Mouse (Mus musculus): ENCODE data around the gene Cryl1. TPM values are rescaled to one million over a fixed set of nuclear protein-coding genes. Genes with fewer than 3 reads are reported as not detected.

Gene Cryl1
- polyA plus RNA-seq, 1 experiment from 2014 or later, result 17.6 TPM

- H3K27me3 ChIP-seq (ENCODE audit: control insufficient read depth, insufficient read depth, low read length), result no peaks in the 10 kb centered on the region
- no peak overlapping the region for H3K4me3 ChIP-seq (ENCODE audit: low read length)
- H3K4me2 ChIP-seq (replicated peaks; ENCODE audit: low read depth, low read length), result no peak overlapping the region
- ATAC-seq (ENCODE audit: low FRiP score, low TSS enrichment), result no peak
- H3K27ac ChIP-seq (ENCODE audit: low read depth, low read length), result no peak overlapping the region
- H3K4me1 ChIP-seq (ENCODE audit: control insufficient read depth, insufficient read depth, low read length), result no peaks in the 10 kb centered on the region
- 73% methylated on average over 3 of the region's 3 CpGs for WGBS
- H3K9me3 ChIP-seq (ENCODE audit: control insufficient read depth, low read length), result no peaks in the 10 kb centered on the region
- H3K36me3 ChIP-seq (ENCODE audit: control insufficient read depth, insufficient read depth, low read length), result no peaks in the 10 kb centered on the region
- no peak overlapping the region for H3K9ac ChIP-seq (ENCODE audit: low read depth, low read length)
These were observed 149.7 kb downstream of the Cryl1 start for GRCm38 (mm10) chr14:57248661-57249060.

DNA sequence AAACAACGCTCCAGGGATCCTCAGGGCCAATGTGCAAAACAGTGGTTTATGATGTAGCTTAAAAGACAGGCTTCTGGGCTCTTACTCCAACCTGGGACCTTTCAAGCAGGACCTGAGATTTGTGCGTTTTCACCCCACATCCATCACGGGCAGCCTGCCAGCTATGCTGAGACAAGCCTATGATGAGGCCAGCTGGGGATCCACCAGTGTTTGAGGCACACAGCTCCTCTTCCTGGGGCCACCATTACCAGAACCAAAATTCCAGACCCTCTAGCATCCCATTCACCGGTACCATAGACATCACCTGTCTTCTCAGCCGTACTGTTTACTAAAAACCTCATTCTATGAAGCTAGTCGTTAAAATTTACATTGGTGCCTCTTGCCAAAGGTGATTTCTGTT is 151.8 kb downstream of the Cryl1 start:
- H3K9ac ChIP-seq (ENCODE audit: low read depth, low read length), result no peak overlapping the region
- no peak overlapping the region for H3K4me2 ChIP-seq (replicated peaks; ENCODE audit: low read depth, low read length)
- no peaks in the 10 kb centered on the region for H3K4me1 ChIP-seq (ENCODE audit: control insufficient read depth, insufficient read depth, low read length)
- H3K36me3 ChIP-seq (ENCODE audit: control insufficient read depth, insufficient read depth, low read length), result no peaks in the 10 kb centered on the region
- WGBS, result 80% methylated on average over 6 of the region's 6 CpGs
- ATAC-seq (ENCODE audit: low FRiP score, low TSS enrichment), result no peak
- no peaks in the 10 kb centered on the region for H3K27me3 ChIP-seq (ENCODE audit: control insufficient read depth, insufficient read depth, low read length)
- H3K9me3 ChIP-seq (ENCODE audit: control insufficient read depth, low read length), result no peaks in the 10 kb centered on the region
- no peak overlapping the region for H3K4me3 ChIP-seq (ENCODE audit: low read length)
- H3K27ac ChIP-seq (ENCODE audit: low read depth, low read length), result no peak overlapping the region

DNA sequence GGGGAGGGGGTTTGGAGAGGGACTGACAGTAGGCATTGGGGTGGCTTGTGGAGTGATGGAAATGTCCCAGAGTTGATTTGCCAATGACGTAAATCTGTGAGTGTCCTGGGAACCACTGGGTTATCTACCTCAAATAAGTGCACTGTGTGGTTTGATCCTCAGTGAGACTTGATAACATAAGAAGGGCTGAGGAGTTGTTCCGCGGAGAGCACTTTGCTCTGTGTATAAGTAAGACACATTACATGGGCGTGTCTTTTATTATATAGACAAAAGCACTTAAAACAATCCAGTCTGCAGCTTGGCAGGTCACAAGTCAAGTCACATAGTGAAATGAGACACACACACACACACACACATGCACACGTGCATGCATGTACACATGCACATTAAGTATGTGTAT is 155.4 kb downstream of the Cryl1 start:
- Histone ChIP-seq H3K4me3 (ENCODE audit: low read length) (no peak overlapping the region), H3K9ac (ENCODE audit: low read depth, low read length) (no peak overlapping the region), H3K27ac (ENCODE audit: low read depth, low read length) (no peak overlapping the region), H3K27me3 (ENCODE audit: control insufficient read depth, insufficient read depth, low read length) (no peaks in the 10 kb centered on the region), H3K36me3 (ENCODE audit: control insufficient read depth, insufficient read depth, low read length) (no peaks in the 10 kb centered on the region), H3K4me2 (replicated peaks; ENCODE audit: low read depth, low read length) (no peak overlapping the region), H3K9me3 (ENCODE audit: control insufficient read depth, low read length) (no peaks in the 10 kb centered on the region), H3K4me1 (ENCODE audit: control insufficient read depth, insufficient read depth, low read length) (no peaks in the 10 kb centered on the region)
- no peak for ATAC-seq (ENCODE audit: low FRiP score, low TSS enrichment)
- 90% methylated on average over 5 of the region's 5 CpGs for WGBS

DNA sequence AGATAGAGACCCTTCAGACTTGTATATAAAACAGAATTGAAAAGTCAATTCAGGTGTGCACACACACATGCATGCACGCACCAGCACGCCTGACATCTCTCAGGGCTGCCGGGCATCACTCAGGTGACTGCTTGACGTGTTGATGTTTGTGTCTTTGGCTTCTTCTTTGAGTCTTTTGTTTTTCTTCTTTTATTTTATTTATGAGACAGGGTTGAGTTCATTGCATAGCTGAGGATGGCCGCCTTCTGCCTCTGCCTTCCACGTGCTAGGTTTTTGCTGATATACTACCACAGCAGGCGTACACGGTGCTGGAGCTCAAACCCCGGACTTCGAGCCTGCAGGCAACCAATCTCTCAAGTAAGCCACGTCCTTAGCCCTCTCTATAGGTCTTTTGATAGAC is 163.1 kb downstream of the Cryl1 start:
- H3K4me3 ChIP-seq (ENCODE audit: low read length), result no peak overlapping the region
- H3K9ac ChIP-seq (ENCODE audit: low read depth, low read length), result no peak overlapping the region
- H3K27ac ChIP-seq (ENCODE audit: low read depth, low read length), result no peak overlapping the region
- H3K4me2 ChIP-seq (replicated peaks; ENCODE audit: low read depth, low read length), result no peak overlapping the region
- H3K27me3 ChIP-seq (ENCODE audit: control insufficient read depth, insufficient read depth, low read length), result no peaks in the 10 kb centered on the region
- no peaks in the 10 kb centered on the region for H3K9me3 ChIP-seq (ENCODE audit: control insufficient read depth, low read length)
- 0 out of 2 replicates have a peak, but pooled peaks cover 3% of the 10 kb centered on the region for H3K4me1 ChIP-seq (ENCODE audit: control insufficient read depth, insufficient read depth, low read length)
- ATAC-seq (ENCODE audit: low FRiP score, low TSS enrichment), result no peak
- H3K36me3 ChIP-seq (ENCODE audit: control insufficient read depth, insufficient read depth, low read length), result no peaks in the 10 kb centered on the region
- WGBS, result 80% methylated on average over 11 of the region's 11 CpGs

DNA sequence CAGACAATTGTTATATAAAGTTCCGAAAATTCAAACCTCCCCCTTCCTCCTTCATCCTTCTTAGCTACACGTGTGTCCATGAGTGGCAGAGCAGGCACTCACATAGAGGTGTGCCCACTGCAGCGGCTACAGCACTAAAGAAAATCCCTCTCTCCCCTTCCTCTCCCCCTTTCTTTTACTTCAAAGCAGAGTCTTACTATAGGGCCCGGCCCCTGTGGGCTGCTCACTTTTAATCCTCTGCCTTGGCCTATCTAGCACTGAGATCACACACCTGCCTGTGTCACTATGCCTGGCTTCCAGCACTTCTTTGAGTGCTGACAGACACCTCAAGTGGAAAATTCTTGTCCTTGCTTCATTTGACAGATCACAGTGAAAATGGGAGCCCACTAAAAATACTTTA is 163.6 kb downstream of the Cryl1 start:
- no peak overlapping the region for H3K4me2 ChIP-seq (replicated peaks; ENCODE audit: low read depth, low read length)
- no peak overlapping the region for H3K27ac ChIP-seq (ENCODE audit: low read depth, low read length)
- H3K36me3 ChIP-seq (ENCODE audit: control insufficient read depth, insufficient read depth, low read length), result no peaks in the 10 kb centered on the region
- peak; percentile 16; the same call in 1 of the 2 replicates for ATAC-seq (ENCODE audit: low FRiP score, low TSS enrichment)
- no peak overlapping the region for H3K9ac ChIP-seq (ENCODE audit: low read depth, low read length)
- 8% methylated on average over 4 of the region's 4 CpGs for WGBS
- H3K9me3 ChIP-seq (ENCODE audit: control insufficient read depth, low read length), result no peaks in the 10 kb centered on the region
- H3K27me3 ChIP-seq (ENCODE audit: control insufficient read depth, insufficient read depth, low read length), result no peaks in the 10 kb centered on the region
- 0 out of 2 replicates have a peak, but pooled peaks cover 3% of the 10 kb centered on the region for H3K4me1 ChIP-seq (ENCODE audit: control insufficient read depth, insufficient read depth, low read length)
- H3K4me3 ChIP-seq (ENCODE audit: low read length), result no peak overlapping the region

- no peak overlapping the region for H3K4me2 ChIP-seq (replicated peaks; ENCODE audit: low read depth, low read length)
- no peaks in the 10 kb centered on the region for H3K27me3 ChIP-seq (ENCODE audit: control insufficient read depth, insufficient read depth, low read length)
- no peaks in the 10 kb centered on the region for H3K36me3 ChIP-seq (ENCODE audit: control insufficient read depth, insufficient read depth, low read length)
- WGBS, result 68% methylated on average over 6 of the region's 6 CpGs
- 0 out of 2 replicates have a peak, but pooled peaks cover 3% of the 10 kb centered on the region for H3K4me1 ChIP-seq (ENCODE audit: control insufficient read depth, insufficient read depth, low read length)
- H3K4me3 ChIP-seq (ENCODE audit: low read length), result no peak overlapping the region
- no peak overlapping the region for H3K27ac ChIP-seq (ENCODE audit: low read depth, low read length)
- 0 out of 2 replicates have a peak, but pooled peaks cover 2% of the 10 kb centered on the region for H3K9me3 ChIP-seq (ENCODE audit: control insufficient read depth, low read length)
- ATAC-seq (ENCODE audit: low FRiP score, low TSS enrichment), result no peak
- H3K9ac ChIP-seq (ENCODE audit: low read depth, low read length), result no peak overlapping the region
These were observed 167.9 kb downstream of the Cryl1 start for GRCm38 (mm10) chr14:57230264-57231015.

Other genes with a start within 250 kb of the Cryl1 start
- gene Ift88, start 25.5 kb upstream of the Cryl1 start, polyA plus RNA-seq (2014; fragmentation: Nextera tagmentation; extraction: Ambion mirVana), result 16.2 and 22.5 TPM in 2 replicates
- 1.2 and 2.5 TPM in 2 replicates for gene Il17d, start 126.2 kb upstream of the Cryl1 start, polyA plus RNA-seq (2014; fragmentation: Nextera tagmentation; extraction: Ambion mirVana)
- 102 and 131 TPM in 2 replicates for gene Eef1akmt1, start 173.1 kb upstream of the Cryl1 start, polyA plus RNA-seq (2014; fragmentation: Nextera tagmentation; extraction: Ambion mirVana)